Mouse (Mus musculus) small intestine, adult 2 months (tissue): ENCODE measurements at regions not wholly inside any gene's neighbourhood (a gene's known extent, or its start where the extent isn't known, plus 50 kb on each side); places are given as distances from the start of the nearest gene placed in this dataset.

ENCODE experiments used
- CTCF ChIP-seq: fragments of 200-500 bp; IDR thresholded peaks from 2 replicates; pipeline ENCODE4 v1.5.1; 2012; ENCODE audit warnings: low read depth, mild to moderate bottlenecking, control low read depth, inconsistent platforms, low read length, moderate library complexity, mixed read lengths; ENCODE audit not compliant: insufficient replicate concordance, insufficient read length; ENCODE audit errors: extremely low read depth
- POLR2A ChIP-seq: fragments of 200-500 bp; IDR thresholded peaks from 2 replicates; pipeline ENCODE4 v1.6.1; 2012; ENCODE audit warnings: low read depth, mild to moderate bottlenecking, control low read depth, inconsistent platforms, low read length, moderate library complexity

GRCm38 (mm10) chr4:56090796-56091195, 558.5 kb upstream of the Klf4 start:
- TF ChIP-seq CTCF = no peak
- no peak for TF ChIP-seq POLR2A
